Mouse (Mus musculus) thymus, adult 2 months (tissue): ENCODE measurements at regions not wholly inside any gene's neighbourhood (a gene's known extent, or its start where the extent isn't known, plus 50 kb on each side); places are given as distances from the start of the nearest gene placed in this dataset.

Experiments
- CTCF ChIP-seq: fragments of 200-500 bp; IDR thresholded peaks from 2 replicates; pipeline ENCODE4 v1.5.1; 2012; ENCODE audit warnings: mild to moderate bottlenecking, control low read depth, low read length, moderate library complexity, borderline replicate concordance; ENCODE audit not compliant: control insufficient read depth, poor library complexity, insufficient read depth; ENCODE audit errors: extremely low read depth
- POLR2A ChIP-seq: fragments of 200-500 bp; IDR thresholded peaks from 2 replicates; pipeline ENCODE4 v1.6.1; 2012; ENCODE audit warnings: mild to moderate bottlenecking, low read length, control low read depth, moderate library complexity; ENCODE audit not compliant: control insufficient read depth, poor library complexity, insufficient read depth; ENCODE audit errors: extremely low read depth

GRCm38 (mm10) chr8:8487706-8488105 is 173.3 kb downstream of the Efnb2 start:
- TF ChIP-seq CTCF = no peak
- no peak for TF ChIP-seq POLR2A
